Mouse (Mus musculus) lung, adult 2 months (tissue): ENCODE measurements at regions not wholly inside any gene's neighbourhood (a gene's known extent, or its start where the extent isn't known, plus 50 kb on each side); places are given as distances from the start of the nearest gene placed in this dataset.

ENCODE experiments used
- CTCF ChIP-seq: fragments of 200-500 bp; IDR thresholded peaks from 2 replicates; pipeline ENCODE4 v1.5.1; 2011; ENCODE audit warnings: mild to moderate bottlenecking, low read length, control low read depth; ENCODE audit not compliant: insufficient read depth
- POLR2A ChIP-seq: fragments of 200-500 bp; IDR thresholded peaks from 2 replicates; pipeline ENCODE4 v1.6.1; 2011; ENCODE audit warnings: low read depth, mild to moderate bottlenecking, control low read depth, low read length, borderline replicate concordance; ENCODE audit errors: extremely low read depth

DNA sequence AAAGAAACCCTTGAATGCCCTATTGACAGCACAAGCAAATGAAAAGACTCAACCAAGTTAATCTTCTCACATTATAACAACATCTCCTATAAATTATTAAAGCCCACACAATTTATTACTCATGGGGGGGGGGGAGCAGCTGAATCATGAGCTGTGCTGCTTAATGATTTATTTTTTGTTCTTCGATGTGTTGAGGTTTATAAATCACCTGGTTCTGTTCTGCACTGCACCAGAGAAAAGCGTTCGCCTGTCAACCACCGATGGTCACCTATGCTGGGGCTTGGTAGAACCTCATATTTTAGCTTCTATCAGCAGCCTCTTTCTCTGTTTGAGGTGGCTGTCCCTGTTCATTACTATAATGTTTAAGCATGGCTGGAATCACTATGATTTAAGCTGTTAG lies 174.4 kb upstream of the Adgrl2 start:
- TF ChIP-seq CTCF, result no peak
- no peak for TF ChIP-seq POLR2A
